Mouse (Mus musculus) heart, adult 18-20 months (tissue): ENCODE data around the gene Ppef2. TPM values are rescaled to one million over a fixed set of nuclear protein-coding genes. Genes with fewer than 3 reads are reported as not detected.

Experiments
- DNase-seq, 2 experiments: peaks; one replicate each; pipeline ENCODE4 v3.0.0; 2021 to 2022; ENCODE audit warnings: mixed read lengths in 1 of 2
- total RNA-seq, 2 experiments: library from RNA; stranded (reverse); gene quantifications; 2 replicates each; pipeline ENCODE4 v1.2.3; 2021

Ppef2 gene
- total RNA-seq, 2 experiments from 2014 or later: not detected

GRCm38 (mm10) chr5:92239333-92240232 is 16.5 kb downstream of the Ppef2 start:
- DNase-seq: peak; percentile 53 to 86

GRCm38 (mm10) chr5:92234939-92235557 is 21.0 kb downstream of the Ppef2 start:
- no peak for DNase-seq

GRCm38 (mm10) chr5:92233366-92233765 is 22.7 kb downstream of the Ppef2 start:
- no peak for DNase-seq

GRCm38 (mm10) chr5:92231836-92232235 is 24.2 kb downstream of the Ppef2 start:
- no peak for DNase-seq

GRCm38 (mm10) chr5:92230306-92230705 is 25.8 kb downstream of the Ppef2 start:
- no peak for DNase-seq

GRCm38 (mm10) chr5:92229514-92229913 is 26.6 kb downstream of the Ppef2 start:
- DNase-seq: no peak

GRCm38 (mm10) chr5:92228776-92229175 is 27.3 kb downstream of the Ppef2 start:
- DNase-seq: no peak

- DNase-seq: peak in 1 of 2 experiments; percentile 11
These were observed 28.3 kb downstream of the Ppef2 start for GRCm38 (mm10) chr5:92227782-92228181.

- DNase-seq: no peak
These were observed 35.7 kb downstream of the Ppef2 start for GRCm38 (mm10) chr5:92220287-92220902.

- peak in 1 of 2 experiments; percentile 23 for DNase-seq
These were observed 36.3 kb downstream of the Ppef2 start for GRCm38 (mm10) chr5:92219826-92220225.

- no peak for DNase-seq
These were observed 36.9 kb downstream of the Ppef2 start for GRCm38 (mm10) chr5:92218915-92219793.

GRCm38 (mm10) chr5:92215308-92215707 is 40.8 kb downstream of the Ppef2 start, which contains the start of gene U90926:
U90926 (minus strand) TSS chr5:92215408.
- DNase-seq: no peak

- no peak for DNase-seq
These were observed 43.8 kb downstream of the Ppef2 start for GRCm38 (mm10) chr5:92212231-92212630.

- no peak for DNase-seq
These were observed 45.9 kb downstream of the Ppef2 start for GRCm38 (mm10) chr5:92210205-92210604.

GRCm38 (mm10) chr5:92206121-92206520 is 50.0 kb downstream of the Ppef2 start:
- DNase-seq: no peak

GRCm38 (mm10) chr5:92205706-92206105 is 50.4 kb downstream of the Ppef2 start:
- peak; percentile 33 to 49 for DNase-seq

GRCm38 (mm10) chr5:92205184-92205583 is 50.9 kb downstream of the Ppef2 start:
- DNase-seq: no peak

- peak in 1 of 2 experiments; percentile 7 for DNase-seq
These were observed 51.7 kb downstream of the Ppef2 start for GRCm38 (mm10) chr5:92204162-92205036.

- peak in 1 of 2 experiments; percentile 22 for DNase-seq
These were observed 57.8 kb downstream of the Ppef2 start for GRCm38 (mm10) chr5:92198266-92198665.

- no peak for DNase-seq
These were observed 58.9 kb downstream of the Ppef2 start for GRCm38 (mm10) chr5:92196895-92197811.
